Mouse (Mus musculus): ENCODE data around the gene Sulf2. TPM values are rescaled to one million over a fixed set of nuclear protein-coding genes. Genes with fewer than 3 reads are reported as not detected.

Sulf2 gene
- total RNA-seq, 1 experiment from 2014 or later: 60.7 TPM

Other genes starting within 250 kb of the Sulf2 start
- gene Ncoa3, start 163.0 kb downstream of the Sulf2 start, total RNA-seq (2021): 31.3 and 42.8 TPM in 2 replicates

Measured in adrenal gland, postnatal 14 days (tissue).